Mouse (Mus musculus): Measurements from ENCODE around the gene Actg1. TPM values are rescaled to one million over a fixed set of nuclear protein-coding genes. Genes with fewer than 3 reads are reported as not detected.
"Not testable (repeated sequence)": the region's sequence is repeated elsewhere in the genome, so short reads cannot be mapped to it uniquely, and the experiment has no call there.

Actg1 gene
- polyA plus RNA-seq, 1 experiment from 2014 or later: 4,299 TPM

DNA sequence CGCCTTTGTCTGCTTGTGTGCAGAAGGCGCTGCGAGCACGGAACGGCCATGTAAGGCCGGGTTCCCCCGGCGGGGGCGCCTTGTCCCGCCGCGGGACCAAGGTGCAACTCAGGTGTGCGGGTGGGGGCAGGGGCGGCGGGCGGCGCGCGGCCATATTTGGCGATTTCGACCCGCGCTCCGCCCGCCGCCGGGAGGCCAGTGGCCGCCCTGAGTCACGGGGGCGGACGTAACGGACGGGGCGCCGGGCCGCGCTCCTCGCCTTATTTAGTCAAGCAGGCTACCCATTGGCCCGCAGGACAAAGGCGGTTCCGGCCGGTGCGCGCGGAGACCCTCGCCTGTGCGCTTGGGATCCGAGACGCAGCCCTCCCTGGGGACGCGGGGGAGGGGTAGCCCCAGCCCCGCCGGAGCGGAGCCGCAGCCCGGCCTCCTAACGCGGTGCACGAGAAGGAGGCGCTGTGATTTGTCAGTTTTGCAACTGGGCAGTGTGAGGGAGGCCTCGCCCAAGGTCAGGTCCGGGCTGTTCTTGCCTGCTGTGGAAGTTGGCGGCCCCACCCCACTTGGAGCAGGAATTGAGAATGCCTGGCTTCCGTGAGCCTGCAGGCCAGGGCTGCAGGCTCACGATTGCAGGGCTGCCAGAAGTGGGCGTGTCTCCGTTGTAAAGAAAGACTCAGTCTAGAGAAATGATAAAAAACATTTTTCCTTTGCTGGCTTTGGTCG lies 1.8 kb upstream of the Actg1 start:
- peak overlapping the region; percentile 73 for H3K4me3 ChIP-seq (ENCODE audit: low read depth, low read length)
- peaks cover 6% of the 10 kb centered on the region for H3K36me3 ChIP-seq (ENCODE audit: control insufficient read depth, insufficient read depth, low read length)
- no peaks in the 10 kb centered on the region for H3K9me3 ChIP-seq (replicated peaks; ENCODE audit: control insufficient read depth, low read length, poor library complexity, severe bottlenecking)
- peak overlapping the region; percentile 97 for H3K9ac ChIP-seq (ENCODE audit: low read depth, low read length)
- under 1% methylated on average over 59 of the region's 68 CpGs for WGBS
- H3K27me3 ChIP-seq (ENCODE audit: control insufficient read depth, insufficient read depth, low read depth, low read length): no peaks in the 10 kb centered on the region
- peaks cover 25% of the 10 kb centered on the region for H3K4me1 ChIP-seq (ENCODE audit: control insufficient read depth, insufficient read depth, low read length)
- H3K4me2 ChIP-seq (ENCODE audit: low read length): peak overlapping the region; percentile 87
- peak; percentile 70 for ATAC-seq
- peak overlapping the region; percentile 100 for H3K27ac ChIP-seq (ENCODE audit: low read length)

- peaks cover 32% of the 10 kb centered on the region for H3K4me1 ChIP-seq (ENCODE audit: control insufficient read depth, insufficient read depth, low read length)
Observed at GRCm38 (mm10) chr11:120349371-120349985, 1.1 kb upstream of the Actg1 start.

DNA sequence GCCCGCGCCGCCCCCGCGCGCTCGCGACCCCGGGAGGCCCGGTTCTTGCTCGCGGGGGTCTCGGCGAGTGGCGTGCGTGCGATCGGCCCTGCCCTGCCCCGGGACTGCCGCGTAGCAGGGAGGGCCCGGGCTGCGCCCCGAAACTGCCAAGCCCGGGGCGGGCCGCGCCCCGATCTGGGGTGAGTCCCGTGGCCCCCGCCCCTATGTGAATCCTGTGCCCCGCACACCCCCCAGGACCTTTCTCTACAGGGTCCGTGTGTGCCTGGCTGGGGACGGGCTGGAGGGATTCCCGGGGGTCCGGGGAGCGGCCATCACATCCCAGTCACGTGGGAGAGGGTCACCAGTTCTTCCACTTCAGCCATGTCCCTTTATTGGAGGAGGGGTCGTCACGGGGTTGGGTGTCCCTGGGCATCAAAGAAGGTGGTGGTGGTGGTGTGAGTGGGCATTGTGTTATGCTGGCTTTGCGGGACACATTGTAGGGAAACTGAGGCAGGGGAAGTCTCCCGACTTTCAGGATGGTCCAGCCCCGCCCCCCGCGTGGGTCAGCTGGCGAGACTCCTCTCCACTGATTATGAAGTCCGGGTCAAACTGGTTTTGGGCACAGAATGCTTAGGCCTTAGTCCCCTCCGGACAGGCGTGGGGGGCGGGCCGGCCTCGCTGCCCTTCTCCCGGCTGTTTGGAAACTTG lies 485 bp upstream of the Actg1 start:
- H3K27ac ChIP-seq (ENCODE audit: low read length): peak overlapping the region; percentile 100
- peak; percentile 30 for ATAC-seq
- peaks cover 7% of the 10 kb centered on the region for H3K36me3 ChIP-seq (ENCODE audit: control insufficient read depth, insufficient read depth, low read length)
- H3K9me3 ChIP-seq (replicated peaks; ENCODE audit: control insufficient read depth, low read length, poor library complexity, severe bottlenecking): no peaks in the 10 kb centered on the region
- no peaks in the 10 kb centered on the region for H3K27me3 ChIP-seq (ENCODE audit: control insufficient read depth, insufficient read depth, low read depth, low read length)
- peak overlapping the region; percentile 97 for H3K9ac ChIP-seq (ENCODE audit: low read depth, low read length)
- peak overlapping the region; percentile 87 for H3K4me2 ChIP-seq (ENCODE audit: low read length)
- 2% methylated on average over 23 of the region's 53 CpGs for WGBS
- peaks cover 38% of the 10 kb centered on the region for H3K4me1 ChIP-seq (ENCODE audit: control insufficient read depth, insufficient read depth, low read length)
- peak overlapping the region; percentile 73 for H3K4me3 ChIP-seq (ENCODE audit: low read depth, low read length)

More at GRCm38 (mm10) chr11:120349371-120349985, 1.1 kb upstream of the Actg1 start:
- peak overlapping the region; percentile 73 for H3K4me3 ChIP-seq (ENCODE audit: low read depth, low read length)
- no peaks in the 10 kb centered on the region for H3K9me3 ChIP-seq (replicated peaks; ENCODE audit: control insufficient read depth, low read length, poor library complexity, severe bottlenecking)
- H3K27ac ChIP-seq (ENCODE audit: low read length): peak overlapping the region; percentile 100
- peak overlapping the region; percentile 97 for H3K9ac ChIP-seq (ENCODE audit: low read depth, low read length)
- H3K4me2 ChIP-seq (ENCODE audit: low read length): peak overlapping the region; percentile 87
- peaks cover 7% of the 10 kb centered on the region for H3K36me3 ChIP-seq (ENCODE audit: control insufficient read depth, insufficient read depth, low read length)
- ATAC-seq: peak; percentile 22
- 2% methylated on average over 16 of the region's 16 CpGs for WGBS
- no peaks in the 10 kb centered on the region for H3K27me3 ChIP-seq (ENCODE audit: control insufficient read depth, insufficient read depth, low read depth, low read length)

GRCm38 (mm10) chr11:120347301-120347700 lies 1.0 kb downstream of the Actg1 start:
- Histone ChIP-seq H3K36me3 (ENCODE audit: control insufficient read depth, insufficient read depth, low read length) (peaks cover 7% of the 10 kb centered on the region), H3K4me1 (ENCODE audit: control insufficient read depth, insufficient read depth, low read length) (peaks cover 31% of the 10 kb centered on the region), H3K27ac (ENCODE audit: low read length) (peak overlapping the region; percentile 100), H3K9ac (ENCODE audit: low read depth, low read length) (peak overlapping the region; percentile 97), H3K27me3 (ENCODE audit: control insufficient read depth, insufficient read depth, low read depth, low read length) (no peaks in the 10 kb centered on the region), H3K4me3 (ENCODE audit: low read depth, low read length) (peak overlapping the region; percentile 73), H3K9me3 (replicated peaks; ENCODE audit: control insufficient read depth, low read length, poor library complexity, severe bottlenecking) (no peaks in the 10 kb centered on the region), H3K4me2 (ENCODE audit: low read length) (peak overlapping the region; percentile 57)
- 4% methylated on average over 10 of the region's 10 CpGs for WGBS
- ATAC-seq: no peak

GRCm38 (mm10) chr11:120346383-120347034 lies 1.8 kb downstream of the Actg1 start:
- peak overlapping the region; percentile 75 for H3K4me2 ChIP-seq (ENCODE audit: low read length)
- WGBS: 58% methylated on average over 11 of the region's 13 CpGs
- not testable (repeated sequence) for ATAC-seq; H3K27ac ChIP-seq (ENCODE audit: low read length); H3K36me3 ChIP-seq (ENCODE audit: control insufficient read depth, insufficient read depth, low read length); H3K27me3 ChIP-seq (ENCODE audit: control insufficient read depth, insufficient read depth, low read depth, low read length); H3K9me3 ChIP-seq (replicated peaks; ENCODE audit: control insufficient read depth, low read length, poor library complexity, severe bottlenecking)
- peak overlapping the region; percentile 61 for H3K9ac ChIP-seq (ENCODE audit: low read depth, low read length)
- peaks cover 31% of the 10 kb centered on the region for H3K4me1 ChIP-seq (ENCODE audit: control insufficient read depth, insufficient read depth, low read length)
- H3K4me3 ChIP-seq (ENCODE audit: low read depth, low read length): peak overlapping the region; percentile 49

DNA sequence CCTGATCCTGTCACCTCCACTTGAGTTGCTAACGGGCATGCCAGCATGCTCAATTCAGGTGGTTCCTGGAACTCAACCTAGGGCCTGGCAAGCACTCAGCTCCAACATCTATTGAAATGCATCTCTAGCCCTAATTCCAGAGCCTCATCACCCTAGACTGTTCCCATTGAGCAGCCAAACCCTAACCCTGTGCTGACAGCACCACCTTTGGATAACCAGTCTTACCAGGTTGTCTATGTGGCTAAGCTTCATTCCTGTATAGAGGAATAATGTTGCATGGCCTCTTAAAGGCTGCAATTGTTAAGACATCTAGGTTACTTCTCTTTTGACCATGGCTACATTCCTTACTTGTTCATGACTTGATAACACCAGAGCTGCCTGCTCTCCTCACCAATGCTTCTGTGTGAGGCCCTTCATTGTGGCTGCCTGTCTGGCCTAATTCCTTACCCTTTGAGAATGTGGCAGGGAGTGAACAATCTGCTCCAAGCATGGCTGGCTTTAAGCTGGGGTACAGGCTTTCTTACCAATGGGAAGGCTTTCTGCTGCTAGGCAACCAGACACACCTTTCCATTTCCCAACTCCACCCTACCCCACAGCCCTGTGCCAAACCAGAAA lies 3.2 kb downstream of the Actg1 start:
- peak overlapping the region; percentile 98 for H3K4me2 ChIP-seq (ENCODE audit: low read length)
- peak overlapping the region; percentile 46 for H3K4me3 ChIP-seq (ENCODE audit: low read depth, low read length)
- WGBS: 39% methylated on average over 1 of the region's 1 CpGs
- H3K9ac ChIP-seq (ENCODE audit: low read depth, low read length): peak overlapping the region; percentile 59
- no peak for ATAC-seq
- H3K27ac ChIP-seq (ENCODE audit: low read length): peak overlapping the region; percentile 67
- peaks cover 7% of the 10 kb centered on the region for H3K36me3 ChIP-seq (ENCODE audit: control insufficient read depth, insufficient read depth, low read length)
- no peaks in the 10 kb centered on the region for H3K9me3 ChIP-seq (replicated peaks; ENCODE audit: control insufficient read depth, low read length, poor library complexity, severe bottlenecking)
- H3K4me1 ChIP-seq (ENCODE audit: control insufficient read depth, insufficient read depth, low read length): peaks cover 22% of the 10 kb centered on the region
- no peaks in the 10 kb centered on the region for H3K27me3 ChIP-seq (ENCODE audit: control insufficient read depth, insufficient read depth, low read depth, low read length)

GRCm38 (mm10) chr11:120344310-120344920 lies 3.9 kb downstream of the Actg1 start:
- Histone ChIP-seq H3K36me3 (ENCODE audit: control insufficient read depth, insufficient read depth, low read length) (peaks cover 7% of the 10 kb centered on the region), H3K27me3 (ENCODE audit: control insufficient read depth, insufficient read depth, low read depth, low read length) (no peaks in the 10 kb centered on the region), H3K4me2 (ENCODE audit: low read length) (peak overlapping the region; percentile 98), H3K4me3 (ENCODE audit: low read depth, low read length) (peak overlapping the region; percentile 46), H3K27ac (ENCODE audit: low read length) (0 out of 2 replicates have a peak overlapping the region, but pooled peaks have one; percentile 34), H3K9ac (ENCODE audit: low read depth, low read length) (0 out of 2 replicates have a peak overlapping the region, but pooled peaks have one; percentile 32), H3K9me3 (replicated peaks; ENCODE audit: control insufficient read depth, low read length, poor library complexity, severe bottlenecking) (no peaks in the 10 kb centered on the region), H3K4me1 (ENCODE audit: control insufficient read depth, insufficient read depth, low read length) (peaks cover 21% of the 10 kb centered on the region)
- no peak for ATAC-seq
- 54% methylated on average over 5 of the region's 5 CpGs for WGBS
